Mouse (Mus musculus): ENCODE data around the gene Cbln1.

GRCm38 (mm10) chr8:87496511-87496910 is 24.1 kb upstream of the Cbln1 start:
- TF ChIP-seq CTCF (IDR thresholded peaks at IDR 0.05; ENCODE audit: borderline replicate concordance, extremely low read depth, insufficient read depth, insufficient read length) = no peak
- TF ChIP-seq POLR2A (IDR thresholded peaks at IDR 0.05; ENCODE audit: borderline replicate concordance, extremely low read depth, insufficient read depth, insufficient read length, poor library complexity, severe bottlenecking) = no peak
